Mouse (Mus musculus): ENCODE results near the gene Erc2. TPM values are rescaled to one million over a fixed set of nuclear protein-coding genes. Genes with fewer than 3 reads are reported as not detected.
A peak's percentile ranks its signal among the peaks of the same experiment; 100 is the strongest.
"Not testable (repeated sequence)": the region's sequence is repeated elsewhere in the genome, so short reads cannot be mapped to it uniquely, and the experiment has no call there.

Gene Erc2
- polyA plus RNA-seq, 1 experiment from 2014 or later, result 2.5 TPM

DNA sequence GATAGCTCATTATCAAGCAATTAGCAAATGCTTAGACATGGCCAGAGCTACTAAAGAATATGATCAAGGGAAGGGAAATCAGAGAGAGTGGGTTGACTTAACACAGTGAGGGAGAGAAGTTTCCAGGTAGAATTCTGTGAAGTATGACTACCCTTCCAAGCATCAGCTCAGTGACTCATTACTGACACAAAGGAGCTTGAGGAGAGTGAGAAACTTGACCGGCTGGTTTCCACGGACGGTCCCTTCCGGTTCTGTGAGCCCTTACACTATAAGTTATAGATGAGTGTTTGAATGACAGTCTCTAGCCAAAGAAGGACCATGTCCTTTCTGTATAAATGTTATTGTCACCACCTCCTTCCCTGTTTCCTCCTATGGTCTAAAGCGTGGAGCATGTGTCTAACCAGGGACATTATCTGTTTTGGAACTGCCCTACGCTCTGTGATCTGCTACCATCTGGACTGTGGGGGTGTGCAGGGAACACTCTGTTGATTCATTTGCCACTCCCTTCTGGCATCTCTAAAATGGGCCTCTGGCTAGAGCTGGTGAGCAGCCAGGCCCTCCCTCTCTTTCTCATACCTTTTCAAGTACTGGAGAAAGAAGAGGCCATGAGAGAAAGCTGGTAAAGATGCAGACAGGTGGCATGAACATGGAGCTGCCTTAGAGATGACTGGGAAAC lies 238.3 kb downstream of the Erc2 start:
- ATAC-seq, result no peak
- ChIA-PET POLR2A (no interaction called here), CTCF (no interaction called here)
- no peak for DNase-seq (ENCODE audit: low read depth, low spot score)
- in situ Hi-C loops (cut with MboI; ENCODE audit: low pct_unique_long_range_greater_than_20kb), result no loop called here
- no peaks in the 10 kb centered on the region for H3K27me3 ChIP-seq
- no peak for TF ChIP-seq CTCF (IDR thresholded peaks at IDR 0.05)

DNA sequence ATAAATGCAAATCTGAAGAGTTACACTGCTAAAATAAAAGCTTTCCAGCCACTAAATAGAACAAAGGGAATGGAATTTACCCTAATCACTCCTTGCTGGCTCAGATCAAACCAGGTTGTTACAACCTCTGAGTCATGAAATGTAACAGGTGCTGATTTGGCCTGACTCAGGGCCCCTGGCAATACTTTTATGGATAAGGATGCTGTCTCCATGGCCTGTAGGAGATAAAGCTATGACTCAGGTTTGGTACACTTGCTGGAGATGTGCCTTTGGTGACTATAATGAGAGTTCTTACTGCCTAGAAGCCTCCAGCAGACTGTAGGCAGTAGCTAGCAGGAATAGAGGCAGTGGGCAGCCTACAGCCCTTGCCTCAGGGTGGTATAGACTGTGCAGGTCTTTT lies 240.1 kb downstream of the Erc2 start:
- in situ Hi-C loops (cut with MboI; ENCODE audit: low pct_unique_long_range_greater_than_20kb), result no loop called here
- CTCF ChIA-PET, result interaction anchor here (1.5 to 1.9 kb wide), 2 partner anchors 12 to 37 kb away, joined by 3 to 5 read pairs; no protein-coding TSS in a partner anchor
- no peak for DNase-seq (ENCODE audit: low read depth, low spot score)
- POLR2A ChIA-PET, result no interaction called here
- no peaks in the 10 kb centered on the region for H3K27me3 ChIP-seq
- ATAC-seq, result no peak
- no peak for TF ChIP-seq CTCF (IDR thresholded peaks at IDR 0.05)

DNA sequence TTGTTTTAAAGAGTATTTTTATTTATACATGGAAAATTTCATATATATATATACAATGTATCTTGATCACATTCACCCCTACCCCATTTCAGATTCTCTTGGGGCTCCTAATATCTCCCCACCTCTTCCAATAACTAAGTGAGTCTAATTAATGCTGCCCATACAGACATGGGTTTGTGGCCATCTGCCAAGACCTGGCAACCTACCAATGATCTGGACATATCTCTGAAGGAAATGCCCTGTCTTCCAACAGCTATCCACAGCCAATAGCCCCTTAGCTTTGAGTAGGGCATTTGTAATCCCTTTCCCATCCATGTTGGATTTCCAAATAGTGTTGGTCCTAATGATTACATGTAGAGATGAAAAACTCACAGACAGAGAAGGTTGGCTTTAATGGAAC lies 245.2 kb downstream of the Erc2 start:
- in situ Hi-C loops (cut with MboI; ENCODE audit: low pct_unique_long_range_greater_than_20kb), result no loop called here
- H3K27me3 ChIP-seq, result no peaks in the 10 kb centered on the region
- ATAC-seq (no peak), DNase-seq (ENCODE audit: low read depth, low spot score) (no peak)
- POLR2A ChIA-PET, result no interaction called here
- CTCF ChIA-PET, result no interaction called here
- TF ChIP-seq CTCF (IDR thresholded peaks at IDR 0.05), result no peak

GRCm38 (mm10) chr14:27873619-27874018 lies 251.4 kb downstream of the Erc2 start:
- POLR2A ChIA-PET, result no interaction called here
- TF ChIP-seq CTCF (IDR thresholded peaks at IDR 0.05), result peak; percentile 57
- DNase-seq (ENCODE audit: low read depth, low spot score) (no peak), ATAC-seq (no peak)
- no peaks in the 10 kb centered on the region for H3K27me3 ChIP-seq
- in situ Hi-C loops (cut with MboI; ENCODE audit: low pct_unique_long_range_greater_than_20kb), result no loop called here
- CTCF ChIA-PET, result interaction anchor here (0.8 to 1.7 kb wide), 2 partner anchors 10 to 69 kb away, joined by 3 to 4 read pairs; no protein-coding TSS in a partner anchor

DNA sequence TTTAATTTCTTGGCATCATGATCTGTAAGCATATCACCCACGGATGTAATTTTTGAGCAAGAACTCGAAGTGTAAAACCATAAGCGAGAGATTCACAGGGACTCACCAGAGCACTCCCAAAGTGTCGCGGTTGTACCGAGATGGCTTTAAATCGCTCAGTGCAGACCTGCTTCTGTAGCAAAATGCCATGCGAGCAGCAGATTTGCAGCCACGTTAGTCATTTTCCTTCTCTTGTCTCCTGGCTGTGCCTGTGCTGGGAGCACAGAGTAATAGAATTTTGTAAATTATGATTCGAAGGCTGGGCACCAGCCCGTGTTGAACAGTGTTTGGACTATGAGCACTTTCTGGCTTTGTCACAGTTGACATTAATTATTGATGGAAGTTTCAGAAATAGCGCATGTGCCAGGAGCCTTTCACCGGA lies 253.8 kb downstream of the Erc2 start:
- TF ChIP-seq CTCF (IDR thresholded peaks at IDR 0.05), result no peak
- ATAC-seq, result no peak
- in situ Hi-C loops (cut with MboI; ENCODE audit: low pct_unique_long_range_greater_than_20kb), result no loop called here
- POLR2A ChIA-PET, result no interaction called here
- no peaks in the 10 kb centered on the region for H3K27me3 ChIP-seq
- CTCF ChIA-PET, result interaction anchor here (1.5 kb wide), 1 partner anchor 33 kb away, joined by 3 read pairs; no protein-coding TSS in a partner anchor
- DNase-seq (ENCODE audit: low read depth, low spot score), result no peak

DNA sequence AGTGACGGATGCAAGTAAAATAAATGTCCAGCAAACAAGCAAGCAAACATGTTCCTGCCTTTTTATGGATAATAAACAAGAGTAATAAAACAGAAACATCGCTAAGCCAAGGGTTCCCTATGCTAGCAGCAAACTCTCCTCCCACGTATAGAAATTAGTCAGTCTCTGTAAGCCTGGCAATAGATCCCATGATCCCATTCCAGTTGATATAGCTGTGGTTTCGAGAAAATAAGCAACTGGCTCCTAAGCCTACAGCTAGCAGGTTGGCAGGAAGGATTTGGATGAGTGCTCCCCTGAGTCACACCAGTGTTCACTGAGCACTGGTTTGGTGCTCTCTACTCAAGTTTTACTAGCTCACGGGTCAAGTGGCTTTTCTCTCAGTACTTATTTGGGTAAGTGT lies 259.7 kb downstream of the Erc2 start:
- CTCF ChIA-PET, result interaction anchor here (1.1 kb wide), 1 partner anchor 12 kb away, joined by 3 read pairs; no protein-coding TSS in a partner anchor

DNA sequence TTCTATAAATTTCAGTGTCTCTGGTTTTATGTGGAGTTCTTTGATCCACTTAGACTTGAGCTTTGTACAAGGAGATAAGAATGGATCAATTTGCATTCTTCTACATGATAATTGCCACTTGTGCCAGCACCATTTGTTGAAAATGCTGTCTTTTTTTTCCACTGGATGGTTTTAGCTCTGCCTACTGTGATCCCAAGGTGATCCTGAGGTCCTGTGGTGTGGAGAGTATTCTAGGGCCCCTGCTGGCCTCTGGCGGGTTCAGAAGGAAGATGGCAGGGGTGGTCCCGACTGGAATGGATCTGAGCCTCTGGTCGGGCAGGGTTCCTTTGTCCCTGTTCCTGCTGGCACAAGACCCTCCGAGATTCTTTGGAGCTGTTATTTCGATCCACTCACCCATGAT lies 264.1 kb downstream of the Erc2 start:
- in situ Hi-C loops (cut with MboI; ENCODE audit: low pct_unique_long_range_greater_than_20kb); POLR2A ChIA-PET: not testable (repeated sequence)

More for the DNA sequence above, 259.7 kb downstream of the Erc2 start:
- TF ChIP-seq CTCF (IDR thresholded peaks at IDR 0.05), result no peak
- POLR2A ChIA-PET, result no interaction called here
- DNase-seq (ENCODE audit: low read depth, low spot score) (peak; percentile 17), ATAC-seq (peak; percentile 39)
- in situ Hi-C loops (cut with MboI; ENCODE audit: low pct_unique_long_range_greater_than_20kb), result no loop called here
- no peaks in the 10 kb centered on the region for H3K27me3 ChIP-seq

DNA sequence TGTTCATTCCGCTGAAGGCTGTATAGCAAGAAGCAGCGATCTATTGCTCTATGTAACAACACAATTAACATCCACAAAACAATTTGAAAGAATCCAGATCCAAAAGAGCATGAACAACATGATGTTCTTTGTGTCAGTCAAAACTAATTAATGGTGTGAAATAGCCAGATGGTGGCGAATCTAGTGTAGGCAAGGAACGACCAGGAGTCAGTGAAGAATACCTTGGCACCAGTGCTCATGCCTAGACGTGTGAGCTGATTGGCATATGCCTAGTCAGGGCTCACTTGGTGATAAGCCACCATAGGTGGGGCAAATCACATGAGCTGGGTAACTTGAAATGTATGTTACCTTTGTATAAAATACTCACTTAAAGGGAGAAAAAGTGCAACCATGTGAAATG lies 265.3 kb downstream of the Erc2 start:
- in situ Hi-C loops (cut with MboI; ENCODE audit: low pct_unique_long_range_greater_than_20kb), result no loop called here
- DNase-seq (ENCODE audit: low read depth, low spot score), result no peak
- POLR2A ChIA-PET, result no interaction called here
- no peaks in the 10 kb centered on the region for H3K27me3 ChIP-seq
- CTCF ChIA-PET, result no interaction called here
- no peak for ATAC-seq
- no peak for TF ChIP-seq CTCF (IDR thresholded peaks at IDR 0.05)

More for the DNA sequence above, 264.1 kb downstream of the Erc2 start:
- ATAC-seq; DNase-seq (ENCODE audit: low read depth, low spot score); H3K27me3 ChIP-seq: not testable (repeated sequence)
- CTCF ChIA-PET, result interaction anchor here (1.6 kb wide), 1 partner anchor 17 kb away, joined by 3 read pairs; no protein-coding TSS in a partner anchor

GRCm38 (mm10) chr14:27889650-27890049 lies 267.4 kb downstream of the Erc2 start:
- ChIA-PET CTCF (no interaction called here), POLR2A (no interaction called here)
- no peaks in the 10 kb centered on the region for H3K27me3 ChIP-seq
- no peak for TF ChIP-seq CTCF (IDR thresholded peaks at IDR 0.05)
- no peak for ATAC-seq
- DNase-seq (ENCODE audit: low read depth, low spot score), result no peak
- in situ Hi-C loops (cut with MboI; ENCODE audit: low pct_unique_long_range_greater_than_20kb), result no loop called here

- in situ Hi-C loops (cut with MboI; ENCODE audit: low pct_unique_long_range_greater_than_20kb), result no loop called here
- no peaks in the 10 kb centered on the region for H3K27me3 ChIP-seq
- TF ChIP-seq CTCF (IDR thresholded peaks at IDR 0.05), result no peak
- CTCF ChIA-PET, result no interaction called here
- POLR2A ChIA-PET, result no interaction called here
- ATAC-seq, result no peak
- DNase-seq (ENCODE audit: low read depth, low spot score), result no peak
These were observed 270.2 kb downstream of the Erc2 start for GRCm38 (mm10) chr14:27892416-27892815.

GRCm38 (mm10) chr14:27901772-27902171 lies 279.5 kb downstream of the Erc2 start:
- ChIA-PET CTCF (interaction anchor here (0.7 kb wide), 1 partner anchor 19 kb away, joined by 3 read pairs; no protein-coding TSS in a partner anchor), POLR2A (no interaction called here)
- TF ChIP-seq CTCF (IDR thresholded peaks at IDR 0.05), result no peak
- no peak for ATAC-seq
- no peak for DNase-seq (ENCODE audit: low read depth, low spot score)
- H3K27me3 ChIP-seq, result no peaks in the 10 kb centered on the region
- in situ Hi-C loops (cut with MboI; ENCODE audit: low pct_unique_long_range_greater_than_20kb), result no loop called here
